ENCODE assay signal across 32 mouse cellular contexts in the genomic region with DNA sequence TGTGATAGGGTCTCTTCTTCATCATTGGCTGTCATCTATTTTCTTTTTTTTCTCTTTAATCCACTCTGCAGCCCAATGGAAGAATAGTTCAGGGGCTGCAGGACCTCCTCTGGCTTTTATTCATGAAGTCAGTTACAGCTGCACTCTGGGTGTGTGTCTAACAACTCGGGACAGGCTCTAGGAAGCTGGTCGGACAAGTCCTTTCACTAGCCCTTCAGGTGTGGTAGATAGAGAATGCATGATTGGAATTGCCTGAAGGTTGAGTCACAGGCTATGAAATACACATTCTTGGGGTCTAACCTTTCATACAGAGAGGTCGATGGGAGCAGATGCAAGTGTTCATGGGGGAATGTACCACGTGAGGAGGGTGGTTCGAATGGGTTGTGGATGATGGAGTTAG.
"Had no signal": no experiment of that assay in that cellular context is flagged by ENCODE, and none has a peak within 500 bp of the region (broad histone marks: within the 10 kb centered on the region; RNA-seq: fewer than 3 reads in every experiment).

No protein-coding gene starts in this region.

- ATAC-seq: liver, embryonic 12.5 days; liver, postnatal 0 days; lung, postnatal 0 days; midbrain, embryonic 13.5 days; midbrain, embryonic 15.5 days; midbrain, embryonic 16.5 days had no signal

- H3K4me2 ChIP-seq: limb, embryonic 12.5 days; limb, embryonic 13.5 days; limb, embryonic 15.5 days; liver, embryonic 11.5 days; liver, embryonic 12.5 days; liver, embryonic 13.5 days; liver, embryonic 15.5 days; lung, embryonic 14.5 days; lung, embryonic 15.5 days; midbrain, embryonic 11.5 days; midbrain, embryonic 12.5 days; midbrain, embryonic 13.5 days; midbrain, embryonic 15.5 days had no signal

- DNase-seq: layer of hippocampus, postnatal 36 days; left cerebral cortex, postnatal 4 days; liver; liver, embryonic 13.5 days; liver, postnatal 0 days; lung, adult 18-20 months; lung, adult 2 months; lung, embryonic 14.5 days; lung, postnatal 10 days; lung, postnatal 14 days; lung, postnatal 36 days; lung, postnatal 4 days; midbrain, embryonic 14.5 days had no signal

- H3K4me3 ChIP-seq: left cerebral cortex, adult 2 months; limb, embryonic 10.5 days; limb, embryonic 12.5 days; limb, embryonic 13.5 days; limb, embryonic 15.5 days; liver, embryonic 12.5 days; liver, embryonic 13.5 days; liver, embryonic 15.5 days; lung, embryonic 15.5 days; megakaryocyte, embryonic 14.5 days; midbrain, embryonic 10.5 days; midbrain, embryonic 12.5 days; midbrain, embryonic 13.5 days; midbrain, embryonic 15.5 days had no signal

- H3K27me3 ChIP-seq: limb, embryonic 12.5 days; limb, embryonic 13.5 days; limb, embryonic 15.5 days; liver, embryonic 12.5 days; liver, embryonic 13.5 days; liver, embryonic 15.5 days; lung, embryonic 15.5 days; megakaryocyte, embryonic 14.5 days; midbrain, embryonic 12.5 days; midbrain, embryonic 13.5 days; midbrain, embryonic 15.5 days had no signal

- H3K27ac ChIP-seq: left cerebral cortex, adult 2 months; limb, embryonic 10.5 days; limb, embryonic 12.5 days; limb, embryonic 13.5 days; limb, embryonic 15.5 days; liver, embryonic 12.5 days; liver, embryonic 13.5 days; liver, embryonic 14.5 days; liver, embryonic 15.5 days; lung, embryonic 15.5 days; macrophage; midbrain, embryonic 10.5 days; midbrain, embryonic 12.5 days; midbrain, embryonic 13.5 days; midbrain, embryonic 15.5 days had no signal

- H3K36me3 ChIP-seq: limb, embryonic 10.5 days; limb, embryonic 12.5 days; limb, embryonic 13.5 days; limb, embryonic 15.5 days; liver, embryonic 12.5 days; liver, embryonic 13.5 days; liver, embryonic 15.5 days; lung, embryonic 15.5 days; midbrain, embryonic 10.5 days; midbrain, embryonic 12.5 days; midbrain, embryonic 13.5 days; midbrain, embryonic 15.5 days had no signal

- H3K9ac ChIP-seq: limb, embryonic 12.5 days; limb, embryonic 13.5 days; limb, embryonic 15.5 days; liver, embryonic 12.5 days; liver, embryonic 13.5 days; liver, embryonic 14.5 days; liver, embryonic 15.5 days; liver, postnatal 0 days; lung, embryonic 14.5 days; lung, embryonic 15.5 days; midbrain, embryonic 12.5 days; midbrain, embryonic 13.5 days; midbrain, embryonic 15.5 days had no signal

- H3K4me1 ChIP-seq: limb, embryonic 15.5 days; liver, embryonic 12.5 days; liver, embryonic 13.5 days; liver, embryonic 15.5 days; lung, embryonic 15.5 days; megakaryocyte, embryonic 14.5 days had no signal

- H3K9me3 ChIP-seq: limb, embryonic 10.5 days; limb, embryonic 12.5 days; limb, embryonic 13.5 days; limb, embryonic 15.5 days; liver, embryonic 12.5 days; liver, embryonic 13.5 days; liver, embryonic 15.5 days; lung, embryonic 15.5 days; megakaryocyte, embryonic 14.5 days; midbrain, embryonic 10.5 days; midbrain, embryonic 12.5 days; midbrain, embryonic 13.5 days; midbrain, embryonic 15.5 days had no signal
